Mouse (Mus musculus) embryonic facial prominence, embryonic 15.5 days (tissue): ENCODE measurements around the gene Upk2. TPM values are rescaled to one million over a fixed set of nuclear protein-coding genes. Genes with fewer than 3 reads are reported as not detected.

ENCODE experiments used
- ATAC-seq: fragments of 200-750 bp; cut with Nextera tagmentation; 2 replicates; pipeline ENCODE4 v1.8.0; 2017; ENCODE audit warnings: low read depth, moderate TSS enrichment; ENCODE audit not compliant: insufficient number of reproducible peaks, low FRiP score, low TSS enrichment
- H3K27ac ChIP-seq: fragments of 300-500 bp; sonication (generic); replicated peaks from 2 replicates; pipeline ENCODE4 v1.5.1; 2015; ENCODE audit warnings: mild to moderate bottlenecking, inconsistent platforms
- H3K27me3 ChIP-seq: fragments of 300-500 bp; sonication (generic); 2 replicates; pipeline ENCODE4 v1.6.1; 2015; ENCODE audit warnings: inconsistent platforms
- H3K36me3 ChIP-seq: fragments of 300-500 bp; sonication (generic); 2 replicates; pipeline ENCODE4 v1.6.1; 2015; ENCODE audit warnings: mild to moderate bottlenecking, inconsistent platforms
- H3K4me1 ChIP-seq: fragments of 300-500 bp; sonication (generic); 2 replicates; pipeline ENCODE4 v1.6.1; 2015; ENCODE audit warnings: inconsistent platforms
- H3K4me2 ChIP-seq: fragments of 300-500 bp; sonication (generic); replicated peaks from 2 replicates; pipeline ENCODE4 v1.6.1; 2015; ENCODE audit warnings: mild to moderate bottlenecking, inconsistent platforms
- H3K4me3 ChIP-seq: fragments of 300-500 bp; sonication (generic); replicated peaks from 2 replicates; pipeline ENCODE4 v1.5.1; 2015; ENCODE audit warnings: mild to moderate bottlenecking, inconsistent platforms
- H3K9ac ChIP-seq: fragments of 300-500 bp; sonication (generic); 2 replicates; pipeline ENCODE4 v1.6.1; 2015; ENCODE audit warnings: inconsistent platforms
- H3K9me3 ChIP-seq: fragments of 300-500 bp; sonication (generic); replicated peaks from 2 replicates; pipeline ENCODE4 v1.6.1; 2016; ENCODE audit warnings: inconsistent platforms
- WGBS: fragments of 180-500 bp; shearing (Covaris S2); methylation state at CpG from one replicate; pipeline ENCODE4 v1.1.7; 2015; 5-methylcytosine and 5-hydroxymethylcytosine counted together
- polyA plus RNA-seq: library from polyadenylated mRNA; unstranded; fragments of >200 nt; fragmentation: Nextera tagmentation; extraction: Ambion mirVana; gene quantifications from 2 replicates; pipeline ENCODE4 v1.2.1, GENCODE M21; 2015

Upk2 gene
- polyA plus RNA-seq, 1 experiment from 2014 or later, result 3.3 TPM

DNA sequence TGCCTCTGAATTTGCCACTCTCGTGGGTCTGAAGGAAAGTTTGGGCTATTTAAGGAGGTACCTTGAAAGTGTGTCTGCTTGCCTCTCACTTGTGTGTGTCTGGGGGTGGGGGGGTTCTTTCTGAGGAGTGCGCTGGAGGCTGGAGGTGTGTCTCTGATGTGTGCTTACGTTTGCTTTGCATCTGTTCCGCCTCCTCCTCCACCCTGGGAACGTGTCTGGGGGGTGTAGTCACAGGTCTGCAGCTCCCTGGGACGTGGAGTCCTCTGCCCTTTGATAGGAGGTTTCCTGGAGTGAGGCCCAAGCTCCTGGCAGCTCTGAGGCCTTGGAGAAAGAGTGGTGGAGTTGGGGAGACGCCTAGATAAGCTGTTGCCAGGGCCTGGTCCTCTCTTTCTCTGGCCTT is 32.7 kb upstream of the Upk2 start:
- no peak for ATAC-seq

GRCm38 (mm10) chr9:44486741-44487421 is 32.1 kb upstream of the Upk2 start:
- H3K36me3 ChIP-seq, result 0 out of 2 replicates have a peak, but pooled peaks cover 5% of the 10 kb centered on the region
- H3K9me3 ChIP-seq, result no peaks in the 10 kb centered on the region
- H3K27ac ChIP-seq, result peak overlapping the region; percentile 96
- peaks cover 84% of the 10 kb centered on the region for H3K4me1 ChIP-seq
- H3K4me3 ChIP-seq, result peak overlapping the region; percentile 97
- ATAC-seq, result no peak
- peak overlapping the region; percentile 83 for H3K4me2 ChIP-seq
- H3K9ac ChIP-seq, result peak overlapping the region; percentile 39; the same call in 1 of the 2 replicates
- 8% methylated on average over 15 of the region's 15 CpGs for WGBS
- H3K27me3 ChIP-seq, result no peaks in the 10 kb centered on the region

More for the DNA sequence above, 32.7 kb upstream of the Upk2 start:
- Histone ChIP-seq H3K27ac (peak overlapping the region; percentile 96), H3K36me3 (0 out of 2 replicates have a peak, but pooled peaks cover 6% of the 10 kb centered on the region), H3K4me1 (peaks cover 84% of the 10 kb centered on the region), H3K4me3 (peak overlapping the region; percentile 97), H3K27me3 (no peaks in the 10 kb centered on the region), H3K9me3 (no peaks in the 10 kb centered on the region), H3K9ac (peak overlapping the region; percentile 39; the same call in 1 of the 2 replicates), H3K4me2 (peak overlapping the region; percentile 83)
- WGBS, result 8% methylated on average over 7 of the region's 7 CpGs

DNA sequence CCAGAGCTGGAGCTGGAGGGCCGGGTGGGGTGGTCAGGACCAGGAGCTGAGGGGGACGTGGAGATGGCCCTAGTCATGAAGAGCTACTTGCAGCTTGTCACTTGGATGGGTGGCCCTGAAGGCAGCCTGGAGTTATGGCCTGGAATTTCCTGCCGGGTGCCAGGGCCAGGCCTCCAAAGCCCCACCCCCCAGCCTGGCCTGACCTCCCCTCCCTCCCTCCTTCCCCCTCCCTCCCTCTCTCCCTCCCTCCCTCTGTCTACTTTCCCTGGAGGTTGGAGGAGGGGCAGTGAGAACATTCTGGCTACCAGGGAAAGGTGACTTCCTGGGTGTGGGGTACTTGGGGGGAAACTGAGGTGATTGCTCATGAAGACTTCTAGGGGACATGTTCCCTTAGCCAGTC is 31.6 kb upstream of the Upk2 start:
- Histone ChIP-seq H3K27me3 (no peaks in the 10 kb centered on the region), H3K36me3 (no peaks in the 10 kb centered on the region), H3K9ac (peak overlapping the region; percentile 39; the same call in 1 of the 2 replicates), H3K4me1 (peaks cover 83% of the 10 kb centered on the region), H3K27ac (peak overlapping the region; percentile 96), H3K9me3 (no peaks in the 10 kb centered on the region), H3K4me2 (peak overlapping the region; percentile 83), H3K4me3 (peak overlapping the region; percentile 97)
- WGBS, result 12% methylated on average over 3 of the region's 3 CpGs
- no peak for ATAC-seq

- no peaks in the 10 kb centered on the region for H3K9me3 ChIP-seq
- peak overlapping the region; percentile 83 for H3K4me2 ChIP-seq
- H3K27ac ChIP-seq, result peak overlapping the region; percentile 96
- peaks cover 76% of the 10 kb centered on the region for H3K4me1 ChIP-seq
- 15% methylated on average over 14 of the region's 14 CpGs for WGBS
- peak overlapping the region; percentile 39; the same call in 1 of the 2 replicates for H3K9ac ChIP-seq
- no peaks in the 10 kb centered on the region for H3K27me3 ChIP-seq
- peak overlapping the region; percentile 97 for H3K4me3 ChIP-seq
- no peak for ATAC-seq
- H3K36me3 ChIP-seq, result no peaks in the 10 kb centered on the region
Observed at GRCm38 (mm10) chr9:44485516-44486161, 30.9 kb upstream of the Upk2 start.

DNA sequence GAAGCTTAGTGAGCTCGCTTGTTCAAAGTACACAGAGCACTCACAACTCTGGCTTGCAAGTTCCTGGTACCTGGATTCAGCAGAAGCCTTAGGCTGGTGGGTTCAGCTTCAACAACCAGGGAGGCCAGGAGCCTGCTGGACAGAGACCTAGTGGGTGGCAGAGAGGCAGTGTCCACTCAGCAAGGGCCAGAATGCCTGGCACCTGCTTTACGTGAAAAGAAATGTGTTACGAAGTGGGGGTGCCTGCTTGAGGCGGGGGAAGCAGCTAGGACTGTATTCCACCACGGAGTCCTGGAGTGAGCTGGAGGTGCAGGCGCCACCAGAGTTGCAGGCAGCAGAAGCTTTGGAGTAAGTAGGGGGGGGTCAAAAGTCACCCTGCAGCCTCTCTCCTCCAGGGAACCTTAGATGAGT is 30.3 kb upstream of the Upk2 start:
- peak overlapping the region; percentile 83 for H3K4me2 ChIP-seq
- H3K27me3 ChIP-seq, result no peaks in the 10 kb centered on the region
- no peaks in the 10 kb centered on the region for H3K9me3 ChIP-seq
- H3K9ac ChIP-seq, result peak overlapping the region; percentile 39; the same call in 1 of the 2 replicates
- peaks cover 76% of the 10 kb centered on the region for H3K4me1 ChIP-seq
- peak overlapping the region; percentile 96 for H3K27ac ChIP-seq
- peak overlapping the region; percentile 97 for H3K4me3 ChIP-seq
- no peak for ATAC-seq
- no peaks in the 10 kb centered on the region for H3K36me3 ChIP-seq
- 23% methylated on average over 6 of the region's 6 CpGs for WGBS

GRCm38 (mm10) chr9:44484311-44485104 is 29.7 kb upstream of the Upk2 start:
- peak overlapping the region; percentile 96 for H3K27ac ChIP-seq
- H3K4me3 ChIP-seq, result peak overlapping the region; percentile 97
- ATAC-seq, result no peak
- WGBS, result 11% methylated on average over 7 of the region's 7 CpGs
- H3K9ac ChIP-seq, result peak overlapping the region; percentile 99
- H3K27me3 ChIP-seq, result no peaks in the 10 kb centered on the region
- H3K4me1 ChIP-seq, result peaks cover 73% of the 10 kb centered on the region
- H3K36me3 ChIP-seq, result no peaks in the 10 kb centered on the region
- no peaks in the 10 kb centered on the region for H3K9me3 ChIP-seq
- H3K4me2 ChIP-seq, result peak overlapping the region; percentile 83

DNA sequence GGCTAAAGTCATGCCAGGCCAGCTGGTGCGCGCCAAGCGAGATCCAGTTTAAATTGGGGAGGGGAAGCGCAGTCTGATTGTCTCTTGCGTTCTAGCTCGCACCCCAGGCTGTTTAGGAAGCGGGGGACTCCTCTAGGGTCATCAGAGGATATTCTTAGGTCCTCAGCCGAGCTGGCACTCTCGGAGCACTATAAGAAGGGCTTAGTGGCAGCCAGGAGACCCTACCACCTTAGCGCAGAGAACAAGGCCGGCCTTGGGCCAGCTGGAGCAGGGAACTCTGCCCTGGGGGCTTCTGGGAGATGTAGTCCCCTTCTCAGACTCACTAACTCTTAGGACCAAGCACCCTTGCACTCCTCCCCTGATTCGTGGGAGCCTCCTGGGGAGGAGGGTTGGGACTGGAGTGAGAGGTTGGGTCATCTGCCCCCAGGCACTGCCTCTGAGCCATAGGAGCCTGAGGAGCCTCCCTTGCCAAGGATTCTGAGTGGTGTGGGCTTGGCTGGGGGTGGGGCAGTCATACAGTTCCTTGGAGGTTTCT is 28.8 kb upstream of the Upk2 start:
- Histone ChIP-seq H3K36me3 (no peaks in the 10 kb centered on the region), H3K9me3 (no peaks in the 10 kb centered on the region), H3K4me1 (peaks cover 64% of the 10 kb centered on the region), H3K9ac (peak overlapping the region; percentile 99), H3K4me2 (peak overlapping the region; percentile 83), H3K27me3 (no peaks in the 10 kb centered on the region), H3K27ac (peak overlapping the region; percentile 96), H3K4me3 (peak overlapping the region; percentile 97)
- under 1% methylated on average over 12 of the region's 12 CpGs for WGBS
- ATAC-seq, result 0 out of 2 replicates have a peak, but pooled peaks have one; percentile 1

GRCm38 (mm10) chr9:44483041-44483509 is 28.3 kb upstream of the Upk2 start:
- 0% methylated on average over 29 of the region's 39 CpGs for WGBS
- Histone ChIP-seq H3K4me3 (peak overlapping the region; percentile 97), H3K36me3 (no peaks in the 10 kb centered on the region), H3K4me2 (peak overlapping the region; percentile 83), H3K9me3 (no peaks in the 10 kb centered on the region), H3K27ac (peak overlapping the region; percentile 96), H3K4me1 (peaks cover 59% of the 10 kb centered on the region), H3K9ac (peak overlapping the region; percentile 99), H3K27me3 (no peaks in the 10 kb centered on the region)
- ATAC-seq, result no peak

GRCm38 (mm10) chr9:44482552-44482951 is 27.8 kb upstream of the Upk2 start, which contains the start of gene Bcl9l:
Gene Bcl9l, plus strand, starts transcription at chr9:44482825.
- Histone ChIP-seq H3K27me3 (no peaks in the 10 kb centered on the region), H3K36me3 (no peaks in the 10 kb centered on the region), H3K9ac (peak within 1 kb of the TSS; percentile 99), H3K9me3 (no peaks in the 10 kb centered on the region), H3K27ac (peak within 1 kb of the TSS; percentile 96), H3K4me2 (peak within 1 kb of the TSS; percentile 83), H3K4me1 (peaks cover 59% of the 10 kb centered on the region), H3K4me3 (peak within 1 kb of the TSS; percentile 97)
- peak; percentile 79 for ATAC-seq
- whole genome bisulfite sequencing, result under 1% methylated on average over 28 of the region's 31 CpGs

GRCm38 (mm10) chr9:44482112-44482511 is 27.3 kb upstream of the Upk2 start:
- H3K4me3 ChIP-seq, result peak overlapping the region; percentile 97
- H3K4me2 ChIP-seq, result peak overlapping the region; percentile 83
- peak overlapping the region; percentile 96 for H3K27ac ChIP-seq
- H3K9ac ChIP-seq, result 0 out of 2 replicates have a peak overlapping the region, but pooled peaks have one; percentile 99
- no peaks in the 10 kb centered on the region for H3K9me3 ChIP-seq
- peaks cover 58% of the 10 kb centered on the region for H3K4me1 ChIP-seq
- H3K36me3 ChIP-seq, result no peaks in the 10 kb centered on the region
- ATAC-seq, result no peak
- no peaks in the 10 kb centered on the region for H3K27me3 ChIP-seq
- 8% methylated on average over 3 of the region's 3 CpGs for WGBS
